Mouse (Mus musculus): ENCODE measurements around the gene Gp1bb. TPM values are rescaled to one million over a fixed set of nuclear protein-coding genes. Genes with fewer than 3 reads are reported as not detected.

Gp1bb gene
- polyA plus RNA-seq, 1 experiment from 2014 or later, result 1.3 TPM

- H3K4me1 ChIP-seq (ENCODE audit: insufficient read depth, low read length), result no peaks in the 10 kb centered on the region
- H3K36me3 ChIP-seq (ENCODE audit: insufficient read depth, low read length), result no peaks in the 10 kb centered on the region
- no peaks in the 10 kb centered on the region for H3K9me3 ChIP-seq (ENCODE audit: low read length)
- 80% methylated on average over 4 of the region's 4 CpGs for WGBS
- no peak overlapping the region for H3K27ac ChIP-seq (ENCODE audit: low read length)
- ATAC-seq (ENCODE audit: low FRiP score, low TSS enrichment), result no peak
- H3K27me3 ChIP-seq (ENCODE audit: insufficient read depth, low read length), result no peaks in the 10 kb centered on the region
- no peak overlapping the region for H3K4me3 ChIP-seq (ENCODE audit: low read length)
- H3K9ac ChIP-seq (replicated peaks; ENCODE audit: low read length), result no peak overlapping the region
- no peak overlapping the region for H3K4me2 ChIP-seq (replicated peaks; ENCODE audit: low read depth, low read length)
These were observed 20.7 kb upstream of the Gp1bb start for GRCm38 (mm10) chr16:18642897-18643296.

- no peak overlapping the region for H3K4me2 ChIP-seq (replicated peaks; ENCODE audit: low read depth, low read length)
- H3K27me3 ChIP-seq (ENCODE audit: insufficient read depth, low read length), result no peaks in the 10 kb centered on the region
- ATAC-seq (ENCODE audit: low FRiP score, low TSS enrichment), result no peak
- H3K4me3 ChIP-seq (ENCODE audit: low read length), result no peak overlapping the region
- 47% methylated on average over 7 of the region's 7 CpGs for WGBS
- H3K27ac ChIP-seq (ENCODE audit: low read length), result no peak overlapping the region
- H3K9ac ChIP-seq (replicated peaks; ENCODE audit: low read length), result no peak overlapping the region
- H3K4me1 ChIP-seq (ENCODE audit: insufficient read depth, low read length), result no peaks in the 10 kb centered on the region
- H3K9me3 ChIP-seq (ENCODE audit: low read length), result no peaks in the 10 kb centered on the region
- H3K36me3 ChIP-seq (ENCODE audit: insufficient read depth, low read length), result no peaks in the 10 kb centered on the region
These were observed 20.1 kb upstream of the Gp1bb start for GRCm38 (mm10) chr16:18642291-18642690.

GRCm38 (mm10) chr16:18639382-18639929 is 17.3 kb upstream of the Gp1bb start:
- ATAC-seq (ENCODE audit: low FRiP score, low TSS enrichment), result no peak
- H3K9ac ChIP-seq (replicated peaks; ENCODE audit: low read length), result no peak overlapping the region
- no peaks in the 10 kb centered on the region for H3K4me1 ChIP-seq (ENCODE audit: insufficient read depth, low read length)
- no peak overlapping the region for H3K4me2 ChIP-seq (replicated peaks; ENCODE audit: low read depth, low read length)
- H3K27ac ChIP-seq (ENCODE audit: low read length), result no peak overlapping the region
- no peak overlapping the region for H3K4me3 ChIP-seq (ENCODE audit: low read length)
- H3K27me3 ChIP-seq (ENCODE audit: insufficient read depth, low read length), result no peaks in the 10 kb centered on the region
- WGBS, result 90% methylated on average over 1 of the region's 1 CpGs
- H3K36me3 ChIP-seq (ENCODE audit: insufficient read depth, low read length), result no peaks in the 10 kb centered on the region
- H3K9me3 ChIP-seq (ENCODE audit: low read length), result no peaks in the 10 kb centered on the region

GRCm38 (mm10) chr16:18638396-18638795 is 16.2 kb upstream of the Gp1bb start:
- Histone ChIP-seq H3K4me2 (replicated peaks; ENCODE audit: low read depth, low read length) (no peak overlapping the region), H3K4me1 (ENCODE audit: insufficient read depth, low read length) (no peaks in the 10 kb centered on the region), H3K27ac (ENCODE audit: low read length) (no peak overlapping the region), H3K9me3 (ENCODE audit: low read length) (no peaks in the 10 kb centered on the region), H3K27me3 (ENCODE audit: insufficient read depth, low read length) (no peaks in the 10 kb centered on the region), H3K9ac (replicated peaks; ENCODE audit: low read length) (no peak overlapping the region), H3K4me3 (ENCODE audit: low read length) (no peak overlapping the region), H3K36me3 (ENCODE audit: insufficient read depth, low read length) (no peaks in the 10 kb centered on the region)
- 47% methylated on average over 2 of the region's 2 CpGs for WGBS
- ATAC-seq (ENCODE audit: low FRiP score, low TSS enrichment), result no peak

GRCm38 (mm10) chr16:18636804-18637203 is 14.6 kb upstream of the Gp1bb start:
- H3K27me3 ChIP-seq (ENCODE audit: insufficient read depth, low read length), result no peaks in the 10 kb centered on the region
- H3K9me3 ChIP-seq (ENCODE audit: low read length), result no peaks in the 10 kb centered on the region
- 40% methylated on average over 3 of the region's 3 CpGs for WGBS
- H3K9ac ChIP-seq (replicated peaks; ENCODE audit: low read length), result no peak overlapping the region
- no peak overlapping the region for H3K27ac ChIP-seq (ENCODE audit: low read length)
- no peak overlapping the region for H3K4me2 ChIP-seq (replicated peaks; ENCODE audit: low read depth, low read length)
- no peaks in the 10 kb centered on the region for H3K4me1 ChIP-seq (ENCODE audit: insufficient read depth, low read length)
- H3K4me3 ChIP-seq (ENCODE audit: low read length), result no peak overlapping the region
- H3K36me3 ChIP-seq (ENCODE audit: insufficient read depth, low read length), result no peaks in the 10 kb centered on the region
- 0 out of 2 replicates have a peak, but pooled peaks have one; percentile 39 for ATAC-seq (ENCODE audit: low FRiP score, low TSS enrichment)

GRCm38 (mm10) chr16:18636401-18636800 is 14.2 kb upstream of the Gp1bb start:
- no peak overlapping the region for H3K4me2 ChIP-seq (replicated peaks; ENCODE audit: low read depth, low read length)
- no peaks in the 10 kb centered on the region for H3K36me3 ChIP-seq (ENCODE audit: insufficient read depth, low read length)
- no peaks in the 10 kb centered on the region for H3K9me3 ChIP-seq (ENCODE audit: low read length)
- no peak overlapping the region for H3K27ac ChIP-seq (ENCODE audit: low read length)
- WGBS, result 42% methylated on average over 5 of the region's 5 CpGs
- H3K9ac ChIP-seq (replicated peaks; ENCODE audit: low read length), result no peak overlapping the region
- H3K4me3 ChIP-seq (ENCODE audit: low read length), result no peak overlapping the region
- peak; percentile 44; the same call in 1 of the 2 replicates for ATAC-seq (ENCODE audit: low FRiP score, low TSS enrichment)
- H3K27me3 ChIP-seq (ENCODE audit: insufficient read depth, low read length), result no peaks in the 10 kb centered on the region
- H3K4me1 ChIP-seq (ENCODE audit: insufficient read depth, low read length), result no peaks in the 10 kb centered on the region

- H3K9ac ChIP-seq (replicated peaks; ENCODE audit: low read length), result no peak overlapping the region
- H3K9me3 ChIP-seq (ENCODE audit: low read length), result no peaks in the 10 kb centered on the region
- peaks cover 7% of the 10 kb centered on the region for H3K4me1 ChIP-seq (ENCODE audit: insufficient read depth, low read length)
- no peak for ATAC-seq (ENCODE audit: low FRiP score, low TSS enrichment)
- H3K4me2 ChIP-seq (replicated peaks; ENCODE audit: low read depth, low read length), result no peak overlapping the region
- no peak overlapping the region for H3K4me3 ChIP-seq (ENCODE audit: low read length)
- H3K27ac ChIP-seq (ENCODE audit: low read length), result no peak overlapping the region
- H3K36me3 ChIP-seq (ENCODE audit: insufficient read depth, low read length), result no peaks in the 10 kb centered on the region
- H3K27me3 ChIP-seq (ENCODE audit: insufficient read depth, low read length), result no peaks in the 10 kb centered on the region
- WGBS, result 25% methylated on average over 1 of the region's 1 CpGs
These were observed 11.1 kb upstream of the Gp1bb start for GRCm38 (mm10) chr16:18633333-18633732.

- H3K9me3 ChIP-seq (ENCODE audit: low read length), result no peaks in the 10 kb centered on the region
- 45% methylated on average over 2 of the region's 2 CpGs for WGBS
- H3K4me2 ChIP-seq (replicated peaks; ENCODE audit: low read depth, low read length), result no peak overlapping the region
- peaks cover 3% of the 10 kb centered on the region; the same call in 1 of the 2 replicates for H3K27me3 ChIP-seq (ENCODE audit: insufficient read depth, low read length)
- ATAC-seq (ENCODE audit: low FRiP score, low TSS enrichment), result no peak
- H3K4me3 ChIP-seq (ENCODE audit: low read length), result no peak overlapping the region
- H3K27ac ChIP-seq (ENCODE audit: low read length), result no peak overlapping the region
- no peak overlapping the region for H3K9ac ChIP-seq (replicated peaks; ENCODE audit: low read length)
- H3K4me1 ChIP-seq (ENCODE audit: insufficient read depth, low read length), result peaks cover 7% of the 10 kb centered on the region
- H3K36me3 ChIP-seq (ENCODE audit: insufficient read depth, low read length), result no peaks in the 10 kb centered on the region
These were observed 10.6 kb upstream of the Gp1bb start for GRCm38 (mm10) chr16:18632816-18633215.

- no peak overlapping the region for H3K9ac ChIP-seq (replicated peaks; ENCODE audit: low read length)
- H3K27me3 ChIP-seq (ENCODE audit: insufficient read depth, low read length), result peaks cover 10% of the 10 kb centered on the region; the same call in 1 of the 2 replicates
- no peaks in the 10 kb centered on the region for H3K36me3 ChIP-seq (ENCODE audit: insufficient read depth, low read length)
- no peak for ATAC-seq (ENCODE audit: low FRiP score, low TSS enrichment)
- no peaks in the 10 kb centered on the region for H3K9me3 ChIP-seq (ENCODE audit: low read length)
- H3K4me3 ChIP-seq (ENCODE audit: low read length), result no peak overlapping the region
- no peak overlapping the region for H3K4me2 ChIP-seq (replicated peaks; ENCODE audit: low read depth, low read length)
- WGBS, result 44% methylated on average over 3 of the region's 3 CpGs
- peaks cover 7% of the 10 kb centered on the region for H3K4me1 ChIP-seq (ENCODE audit: insufficient read depth, low read length)
- no peak overlapping the region for H3K27ac ChIP-seq (ENCODE audit: low read length)
These were observed 9.9 kb upstream of the Gp1bb start for GRCm38 (mm10) chr16:18632059-18632458.

GRCm38 (mm10) chr16:18631141-18631540 is 8.9 kb upstream of the Gp1bb start:
- H3K9me3 ChIP-seq (ENCODE audit: low read length), result no peaks in the 10 kb centered on the region
- H3K4me3 ChIP-seq (ENCODE audit: low read length), result no peak overlapping the region
- H3K4me2 ChIP-seq (replicated peaks; ENCODE audit: low read depth, low read length), result no peak overlapping the region
- H3K36me3 ChIP-seq (ENCODE audit: insufficient read depth, low read length), result no peaks in the 10 kb centered on the region
- peaks cover 19% of the 10 kb centered on the region for H3K27me3 ChIP-seq (ENCODE audit: insufficient read depth, low read length)
- H3K4me1 ChIP-seq (ENCODE audit: insufficient read depth, low read length), result peaks cover 15% of the 10 kb centered on the region
- 61% methylated on average over 7 of the region's 7 CpGs for whole genome bisulfite sequencing
- H3K27ac ChIP-seq (ENCODE audit: low read length), result no peak overlapping the region
- ATAC-seq (ENCODE audit: low FRiP score, low TSS enrichment), result no peak
- H3K9ac ChIP-seq (replicated peaks; ENCODE audit: low read length), result no peak overlapping the region

Measured in kidney, embryonic 16.5 days (tissue).